Mouse (Mus musculus) hindbrain, embryonic 11.5 days (tissue): Measurements from ENCODE around the gene Mecom. TPM values are rescaled to one million over a fixed set of nuclear protein-coding genes. Genes with fewer than 3 reads are reported as not detected.

Source experiments
- ATAC-seq: fragments of 200-750 bp; cut with Nextera tagmentation; 2 replicates; pipeline ENCODE4 v1.8.0; 2017; ENCODE audit warnings: mild to moderate bottlenecking, moderate TSS enrichment, moderate library complexity; ENCODE audit not compliant: low FRiP score
- DNase-seq: peaks from one replicate; pipeline ENCODE4 v3.0.0-alpha.2; 2015; ENCODE audit warnings: low spot score
- H3K27ac ChIP-seq: fragments of 300-500 bp; sonication (generic); 2 replicates; pipeline ENCODE4 v1.5.1; 2014; ENCODE audit warnings: mild to moderate bottlenecking, low read depth, low read length
- H3K27me3 ChIP-seq: fragments of 300-500 bp; sonication (generic); 2 replicates; pipeline ENCODE4 v1.6.1; 2014; ENCODE audit warnings: mild to moderate bottlenecking, low read length, moderate library complexity, mixed read lengths; ENCODE audit not compliant: control insufficient read depth, insufficient read depth
- H3K36me3 ChIP-seq: fragments of 300-500 bp; sonication (generic); 2 replicates; pipeline ENCODE4 v1.6.1; 2014; ENCODE audit warnings: mild to moderate bottlenecking, low read length, moderate library complexity, mixed read lengths; ENCODE audit not compliant: control insufficient read depth, insufficient read depth
- H3K4me1 ChIP-seq: fragments of 300-500 bp; sonication (generic); replicated peaks from 2 replicates; pipeline ENCODE4 v1.6.1; 2014; ENCODE audit warnings: low read length, mixed read lengths; ENCODE audit not compliant: control insufficient read depth, insufficient read depth
- H3K4me2 ChIP-seq: fragments of 300-500 bp; sonication (generic); replicated peaks from 2 replicates; pipeline ENCODE4 v1.6.1; 2014; ENCODE audit warnings: mild to moderate bottlenecking, low read depth, low read length
- H3K4me3 ChIP-seq: fragments of 300-500 bp; sonication (generic); 2 replicates; pipeline ENCODE4 v1.5.1; 2014; ENCODE audit warnings: low read depth, low read length
- H3K9ac ChIP-seq: fragments of 300-500 bp; sonication (generic); 2 replicates; pipeline ENCODE4 v1.6.1; 2014; ENCODE audit warnings: low read depth, low read length
- H3K9me3 ChIP-seq: fragments of 300-500 bp; sonication (generic); 2 replicates; pipeline ENCODE4 v1.6.1; 2016; ENCODE audit warnings: low read length; ENCODE audit not compliant: control insufficient read depth
- WGBS: fragments of 180-500 bp; shearing (Covaris S2); extraction: QIAGEN DNeasy Blood & Tissue Kit; methylation state at CpG from one replicate; pipeline ENCODE4 v1.1.7; 2014; 5-methylcytosine and 5-hydroxymethylcytosine counted together
- polyA plus RNA-seq: library from polyadenylated mRNA; unstranded; fragments of >200 nt; fragmentation: Nextera tagmentation; extraction: Ambion mirVana; gene quantifications from 2 replicates; pipeline ENCODE4 v1.2.1, GENCODE M21; 2014

Gene Mecom
- polyA plus RNA-seq, 1 experiment from 2014 or later = 44.3 TPM

DNA sequence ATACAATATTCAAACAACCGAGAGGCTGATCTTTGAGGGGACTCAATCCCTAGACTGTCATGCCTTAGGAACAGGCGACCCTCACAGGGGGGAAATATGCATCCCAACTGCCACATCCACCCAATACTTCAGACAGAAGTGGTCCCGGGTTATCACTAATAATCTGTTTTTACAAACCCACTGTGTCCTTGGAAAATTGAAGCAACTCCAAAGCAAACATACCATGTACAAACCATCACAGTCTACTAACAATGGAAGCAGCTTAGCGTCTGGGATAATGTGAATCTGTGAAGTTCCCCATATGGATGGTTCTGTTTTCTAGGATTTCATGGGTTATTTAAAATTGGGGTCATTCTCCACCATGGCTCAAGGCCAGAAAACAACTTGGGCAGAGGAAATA, 155.1 kb downstream of the Mecom start:
- no peak for ATAC-seq
- Histone ChIP-seq H3K9ac (no peak overlapping the region), H3K4me3 (no peak overlapping the region), H3K4me2 (no peak overlapping the region), H3K27ac (no peak overlapping the region), H3K27me3 (no peaks in the 10 kb centered on the region), H3K4me1 (no peaks in the 10 kb centered on the region), H3K9me3 (no peaks in the 10 kb centered on the region), H3K36me3 (no peaks in the 10 kb centered on the region)
- 69% methylated on average over 4 of the region's 4 CpGs for WGBS
- DNase-seq = no peak

DNA sequence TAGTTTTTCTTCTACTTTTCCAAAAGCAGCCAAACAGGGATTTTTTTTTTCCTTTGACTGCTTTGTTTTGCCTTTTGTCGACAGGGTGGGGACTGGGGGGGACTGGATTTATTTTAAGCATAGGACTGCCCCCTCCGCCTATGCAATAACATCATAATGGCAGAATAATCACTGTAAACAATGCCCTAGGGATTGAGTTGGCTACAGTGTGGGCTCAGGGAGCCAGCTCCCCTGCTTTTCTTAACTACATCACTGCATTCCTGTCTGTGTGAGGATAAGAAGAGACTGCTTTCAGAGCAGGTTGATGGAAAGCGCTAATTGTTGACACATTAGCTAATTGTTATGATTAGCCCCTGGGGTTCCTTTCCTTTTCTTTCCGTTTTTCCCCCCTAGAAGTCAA, 155.6 kb downstream of the Mecom start:
- Histone ChIP-seq H3K4me1 (no peaks in the 10 kb centered on the region), H3K27ac (no peak overlapping the region), H3K9ac (no peak overlapping the region), H3K27me3 (no peaks in the 10 kb centered on the region), H3K9me3 (no peaks in the 10 kb centered on the region), H3K4me2 (no peak overlapping the region), H3K36me3 (no peaks in the 10 kb centered on the region), H3K4me3 (no peak overlapping the region)
- ATAC-seq (no peak), DNase-seq (no peak)
- WGBS = 27% methylated on average over 4 of the region's 4 CpGs

DNA sequence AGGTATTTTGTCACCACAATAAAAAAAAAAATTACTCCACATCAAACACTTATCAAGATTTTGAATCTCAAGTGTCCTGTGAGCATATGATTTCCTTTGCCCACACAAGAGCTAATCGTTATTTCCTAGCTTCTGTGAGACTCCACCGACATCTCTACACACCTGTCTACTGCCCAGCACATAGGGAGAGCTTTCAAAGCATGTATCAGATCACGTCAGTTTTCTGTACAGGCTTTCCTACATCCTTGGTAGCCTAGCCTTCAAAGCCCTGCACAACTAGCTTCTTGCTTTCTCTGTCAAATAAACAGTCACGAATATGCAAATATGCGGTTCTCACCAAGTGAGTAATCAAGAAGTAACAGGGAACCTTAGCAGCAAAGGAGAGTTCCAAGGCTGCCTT, 157.5 kb downstream of the Mecom start:
- no peaks in the 10 kb centered on the region for H3K27me3 ChIP-seq
- H3K4me3 ChIP-seq = no peak overlapping the region
- H3K9me3 ChIP-seq = no peaks in the 10 kb centered on the region
- no peak for DNase-seq
- H3K9ac ChIP-seq = no peak overlapping the region
- H3K4me1 ChIP-seq = no peaks in the 10 kb centered on the region
- no peak for ATAC-seq
- no peak overlapping the region for H3K4me2 ChIP-seq
- WGBS = 92% methylated on average over 5 of the region's 5 CpGs
- no peak overlapping the region for H3K27ac ChIP-seq
- H3K36me3 ChIP-seq = no peaks in the 10 kb centered on the region

DNA sequence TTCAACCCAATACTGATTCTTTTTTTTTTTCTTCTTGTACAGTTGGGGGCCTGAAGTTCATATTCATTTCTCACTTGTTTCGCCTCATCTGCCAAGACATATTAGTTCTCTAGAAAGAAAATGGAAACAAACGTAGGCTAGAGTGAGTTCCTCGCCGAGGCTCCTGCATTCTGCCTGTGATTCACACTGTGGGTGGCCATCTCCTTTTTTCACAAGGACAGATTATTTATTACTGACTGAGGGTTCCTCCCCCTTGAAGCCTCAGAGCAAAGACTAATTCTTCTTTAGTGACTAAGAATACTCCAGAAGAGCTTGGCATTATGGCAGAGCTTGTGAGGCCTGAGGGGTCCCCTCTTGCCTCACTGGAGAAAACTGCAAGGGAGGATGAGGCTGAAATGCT, 167.5 kb downstream of the Mecom start:
- Histone ChIP-seq H3K36me3 (no peaks in the 10 kb centered on the region), H3K27me3 (no peaks in the 10 kb centered on the region), H3K4me1 (no peaks in the 10 kb centered on the region), H3K4me3 (no peak overlapping the region), H3K9ac (no peak overlapping the region), H3K4me2 (no peak overlapping the region), H3K9me3 (no peaks in the 10 kb centered on the region), H3K27ac (no peak overlapping the region)
- DNase-seq (no peak), ATAC-seq (no peak)
- WGBS = 45% methylated on average over 4 of the region's 4 CpGs

DNA sequence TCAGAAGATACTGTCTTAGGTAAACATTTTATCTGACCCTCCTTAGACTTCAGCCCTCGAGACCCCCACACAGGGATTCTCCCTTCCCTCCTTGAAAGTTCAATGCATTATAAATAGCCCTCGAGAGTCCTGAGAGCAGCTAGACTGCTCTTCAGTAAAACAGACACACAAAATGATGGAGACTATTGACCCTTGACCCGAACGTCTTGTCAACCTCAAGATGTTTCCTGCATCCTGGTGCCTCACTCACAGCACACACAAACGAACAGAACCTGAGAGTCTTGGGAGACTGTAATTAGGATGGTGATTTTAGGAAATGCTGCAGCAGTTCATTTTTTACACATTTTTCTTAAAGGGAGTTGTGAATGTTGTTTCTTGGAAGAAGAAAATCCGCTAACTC, 168.5 kb downstream of the Mecom start:
- no peak overlapping the region for H3K4me3 ChIP-seq
- DNase-seq = no peak
- H3K9me3 ChIP-seq = no peaks in the 10 kb centered on the region
- H3K36me3 ChIP-seq = no peaks in the 10 kb centered on the region
- 67% methylated on average over 6 of the region's 6 CpGs for WGBS
- no peak for ATAC-seq
- no peak overlapping the region for H3K27ac ChIP-seq
- no peak overlapping the region for H3K9ac ChIP-seq
- H3K4me2 ChIP-seq = no peak overlapping the region
- H3K27me3 ChIP-seq = no peaks in the 10 kb centered on the region
- no peaks in the 10 kb centered on the region for H3K4me1 ChIP-seq

DNA sequence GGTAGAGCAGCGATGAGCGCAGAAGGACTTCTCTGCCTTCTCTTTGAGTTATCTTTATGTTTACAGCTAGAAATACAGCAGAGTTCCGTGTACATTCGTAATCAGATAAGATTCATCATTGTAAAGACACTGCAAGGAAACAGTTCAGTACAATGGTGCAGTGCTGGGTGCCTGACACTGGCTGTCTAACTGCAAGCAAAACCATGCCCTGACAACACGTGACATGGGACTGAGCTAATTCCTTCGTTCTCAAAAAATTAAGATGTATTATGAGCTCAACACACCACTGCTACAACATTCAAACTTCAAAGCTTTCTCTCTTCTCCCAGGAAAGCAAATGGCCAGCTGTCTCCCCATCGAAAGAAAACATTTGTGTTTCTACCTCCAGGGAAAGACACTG, 176.3 kb downstream of the Mecom start:
- Histone ChIP-seq H3K36me3 (no peaks in the 10 kb centered on the region), H3K27ac (no peak overlapping the region), H3K4me3 (no peak overlapping the region), H3K9ac (no peak overlapping the region), H3K27me3 (no peaks in the 10 kb centered on the region), H3K9me3 (no peaks in the 10 kb centered on the region), H3K4me2 (no peak overlapping the region), H3K4me1 (no peaks in the 10 kb centered on the region)
- WGBS = 76% methylated on average over 7 of the region's 7 CpGs
- ATAC-seq (no peak), DNase-seq (no peak)

DNA sequence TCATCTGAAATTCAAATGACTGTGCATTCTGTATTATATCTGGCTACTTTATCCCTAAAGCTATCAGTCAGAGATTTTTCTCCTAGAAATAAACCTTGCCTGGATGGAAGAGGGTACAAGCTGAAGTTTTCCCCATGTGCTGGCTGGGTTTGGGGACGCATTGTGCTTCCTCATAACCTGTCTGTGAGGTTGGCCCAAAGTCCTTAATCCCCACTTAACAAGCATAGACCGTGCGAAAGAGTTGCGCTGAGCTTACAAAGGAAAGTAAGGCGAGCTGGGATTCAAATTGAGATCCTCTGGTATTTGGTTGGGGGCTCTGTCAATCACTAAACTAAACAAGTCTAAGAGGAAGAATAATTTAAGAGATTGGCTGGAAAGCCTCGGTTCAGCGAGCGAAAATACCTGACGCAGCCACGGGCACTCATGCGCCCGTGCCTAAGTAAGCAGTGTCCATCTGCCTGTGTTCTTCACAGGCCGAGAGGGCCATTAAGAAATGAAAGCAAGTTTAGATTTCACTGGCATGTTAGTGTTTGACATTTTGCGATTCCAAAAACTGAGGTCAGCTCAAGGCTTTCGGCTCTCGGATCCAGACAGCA, 176.8 kb downstream of the Mecom start:
- Histone ChIP-seq H3K27ac (no peak overlapping the region), H3K4me3 (no peak overlapping the region), H3K9me3 (no peaks in the 10 kb centered on the region), H3K4me2 (no peak overlapping the region), H3K27me3 (no peaks in the 10 kb centered on the region), H3K36me3 (no peaks in the 10 kb centered on the region), H3K9ac (no peak overlapping the region), H3K4me1 (no peaks in the 10 kb centered on the region)
- WGBS = 72% methylated on average over 16 of the region's 16 CpGs
- ATAC-seq (no peak), DNase-seq (no peak)

DNA sequence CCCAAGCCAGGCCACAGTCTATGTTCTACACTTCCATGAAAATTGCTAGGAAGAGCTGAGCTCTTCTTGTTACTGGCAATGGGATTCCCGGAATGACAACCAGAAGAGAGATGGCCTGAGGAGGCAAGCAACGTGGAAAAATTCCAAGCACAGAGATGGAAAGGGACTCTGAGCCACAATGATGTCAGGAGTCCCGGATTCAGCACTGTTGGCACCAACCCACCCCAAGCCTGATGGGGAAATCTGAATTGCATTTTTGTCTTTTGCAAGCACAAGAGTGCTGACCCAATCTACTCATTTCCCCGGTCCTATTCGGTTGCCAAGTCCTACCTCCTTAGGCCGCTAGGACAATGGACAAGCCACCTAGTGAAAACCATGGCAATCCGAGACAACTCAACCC, 181.2 kb downstream of the Mecom start:
- no peaks in the 10 kb centered on the region for H3K9me3 ChIP-seq
- WGBS = 91% methylated on average over 7 of the region's 7 CpGs
- no peak overlapping the region for H3K4me3 ChIP-seq
- H3K4me2 ChIP-seq = no peak overlapping the region
- no peak for DNase-seq
- no peak overlapping the region for H3K27ac ChIP-seq
- H3K36me3 ChIP-seq = no peaks in the 10 kb centered on the region
- H3K4me1 ChIP-seq = no peaks in the 10 kb centered on the region
- H3K27me3 ChIP-seq = no peaks in the 10 kb centered on the region
- ATAC-seq = no peak
- H3K9ac ChIP-seq = no peak overlapping the region

DNA sequence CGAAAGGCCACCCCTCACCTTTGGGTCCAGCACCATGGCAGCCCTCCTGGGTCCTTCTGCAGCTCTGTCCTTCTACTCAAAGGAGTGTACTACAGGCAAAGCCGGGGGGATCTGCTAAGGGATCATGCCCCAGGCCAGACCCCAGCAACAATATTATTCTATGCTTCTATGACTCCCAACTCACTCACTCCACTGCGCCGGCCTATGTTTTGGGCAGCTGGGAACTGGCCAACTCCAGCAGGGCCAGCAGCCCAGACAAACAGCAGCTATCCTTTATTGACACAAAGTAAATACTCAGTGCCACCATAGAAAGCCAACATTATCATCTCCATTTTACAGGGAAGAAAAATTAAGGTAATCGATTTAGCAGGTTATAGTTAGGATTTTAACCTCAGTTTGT, 186.6 kb downstream of the Mecom start:
- Histone ChIP-seq H3K36me3 (no peaks in the 10 kb centered on the region), H3K9ac (no peak overlapping the region), H3K4me2 (no peak overlapping the region), H3K9me3 (no peaks in the 10 kb centered on the region), H3K4me3 (no peak overlapping the region), H3K27me3 (no peaks in the 10 kb centered on the region), H3K27ac (no peak overlapping the region), H3K4me1 (no peaks in the 10 kb centered on the region)
- WGBS = 89% methylated on average over 5 of the region's 5 CpGs
- no peak for ATAC-seq
- no peak for DNase-seq
